Mouse (Mus musculus) lung, postnatal 4 days (tissue): ENCODE results near the gene Skida1.

Experiments used
- DNase-seq, 2 experiments: peaks; one replicate each; pipeline ENCODE4 v3.0.0; 2021

The Skida1 gene

DNA sequence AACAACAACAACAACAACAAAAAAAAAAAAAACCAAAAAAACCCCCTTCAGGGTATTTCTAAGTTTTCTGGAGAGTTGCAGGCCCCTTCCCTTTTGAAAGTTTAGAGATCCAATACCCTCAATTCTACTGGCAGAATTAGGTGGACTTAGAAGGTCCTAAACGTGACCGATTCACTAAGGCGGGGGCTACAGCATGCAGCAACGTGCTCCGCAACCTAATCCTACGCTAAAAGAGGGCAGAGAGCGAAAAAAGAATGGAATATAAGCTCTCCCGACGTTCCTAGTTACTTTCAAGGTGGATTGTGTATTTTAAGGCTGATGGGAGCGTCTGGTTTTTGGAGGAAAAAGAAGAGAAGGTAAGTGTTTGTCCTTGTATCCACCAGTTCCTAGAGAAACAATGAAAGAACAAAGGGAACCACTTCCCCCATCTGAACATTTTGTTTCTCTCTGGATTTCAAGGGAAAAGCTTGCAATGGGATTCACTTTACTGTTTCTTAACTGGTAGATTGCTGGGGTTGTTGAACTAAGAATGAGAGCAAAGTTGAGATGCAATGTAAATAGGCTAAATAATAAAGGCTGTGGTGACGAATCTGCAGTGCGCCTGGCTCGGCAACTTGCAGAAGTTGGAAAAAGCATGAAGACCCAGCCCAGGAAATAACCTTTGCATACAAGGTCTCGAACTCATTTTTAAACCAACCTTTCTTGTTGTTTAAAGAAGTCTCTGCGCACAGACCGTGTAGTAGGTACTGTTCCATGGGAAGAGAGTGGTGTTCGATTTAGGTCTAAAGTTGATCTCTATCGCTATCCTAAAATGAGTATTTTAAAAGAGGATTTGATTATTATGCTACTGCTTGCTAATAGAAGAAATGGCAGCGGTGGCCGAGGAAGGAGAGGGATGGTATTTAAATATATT, 6.4 kb upstream of the Skida1 start, which contains the start of gene Mllt10:
TSS of gene Mllt10 (plus strand) at position 222 of the 913 bp plus-strand sequence.
- peak in 1 of 2 experiments; percentile 33 for DNase-seq

GRCm38 (mm10) chr2:18053951-18054530, 5.2 kb upstream of the Skida1 start:
- peak; percentile 66 to 71 for DNase-seq

- DNase-seq = no peak
Observed at GRCm38 (mm10) chr2:18053243-18053950, 4.5 kb upstream of the Skida1 start.

DNA sequence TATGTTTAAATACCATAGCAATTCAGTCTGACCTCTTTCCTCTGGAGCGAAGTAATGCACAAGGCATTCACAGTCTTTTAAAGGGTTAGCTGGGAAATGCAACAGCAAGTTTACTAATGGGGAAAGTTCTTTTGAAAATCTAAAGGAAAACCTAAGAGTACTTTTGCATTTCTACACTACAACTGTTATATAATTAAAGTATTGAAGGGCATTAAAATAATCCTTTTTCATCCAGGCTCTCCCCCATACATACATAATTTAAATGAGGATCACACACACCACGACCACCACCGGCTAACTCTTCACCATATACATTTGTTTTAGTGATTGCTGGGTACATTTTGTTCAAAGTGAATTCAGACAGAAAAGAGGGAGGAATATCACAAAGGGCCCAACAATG, 3.7 kb upstream of the Skida1 start:
- DNase-seq = no peak

DNA sequence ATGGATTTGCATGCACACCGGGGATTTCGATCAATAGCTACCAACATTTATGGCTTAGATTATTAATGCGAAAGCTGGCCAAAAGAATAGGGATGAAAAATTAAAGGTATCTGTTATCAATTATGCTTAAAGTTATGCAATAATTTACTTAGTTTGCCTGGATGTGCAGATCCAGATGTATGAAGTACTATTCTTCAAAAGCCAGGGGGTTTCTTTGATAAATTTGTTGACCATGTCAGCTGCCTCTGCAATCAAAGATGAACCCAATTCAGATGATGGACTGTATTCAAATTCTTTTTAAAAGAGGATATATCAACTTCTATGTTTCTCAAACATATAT, 3.0 kb upstream of the Skida1 start:
- no peak for DNase-seq

DNA sequence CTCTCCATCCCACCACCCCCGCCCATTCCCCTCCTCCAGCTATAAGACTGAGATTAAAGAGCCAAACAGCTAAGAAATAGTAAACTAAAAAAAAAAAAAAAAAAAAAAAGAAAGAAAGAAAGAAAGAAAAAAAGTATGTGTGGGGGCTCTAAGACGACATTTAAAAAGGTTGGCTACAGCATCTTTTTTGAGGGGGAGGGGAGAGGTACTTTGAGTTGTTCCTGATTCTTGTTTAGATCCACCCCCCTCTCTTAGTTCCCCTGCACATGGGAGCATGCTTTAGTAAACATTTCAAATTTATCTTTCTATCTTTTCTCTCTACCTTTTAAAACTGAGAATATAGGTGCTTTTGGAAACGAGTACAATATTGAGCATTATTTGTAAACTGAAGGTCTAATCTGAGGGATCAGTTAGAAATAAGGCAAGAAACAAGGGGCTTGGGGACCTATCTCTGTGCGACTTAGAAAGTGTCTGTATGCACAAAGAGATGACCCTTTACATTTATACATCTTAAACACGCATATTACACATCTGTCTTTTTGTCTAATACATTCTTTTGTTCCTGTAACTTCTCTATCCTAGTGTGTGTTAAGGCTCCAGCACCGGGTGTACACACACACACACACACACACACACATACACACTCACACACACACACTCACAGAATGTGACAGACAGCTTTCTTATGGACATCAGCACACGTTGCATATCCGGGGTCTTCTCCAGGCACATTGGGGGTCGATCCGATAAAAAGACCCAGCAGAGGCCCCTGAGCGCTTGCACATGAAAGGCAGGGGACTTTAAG, 2.4 kb upstream of the Skida1 start:
- DNase-seq = no peak

DNA sequence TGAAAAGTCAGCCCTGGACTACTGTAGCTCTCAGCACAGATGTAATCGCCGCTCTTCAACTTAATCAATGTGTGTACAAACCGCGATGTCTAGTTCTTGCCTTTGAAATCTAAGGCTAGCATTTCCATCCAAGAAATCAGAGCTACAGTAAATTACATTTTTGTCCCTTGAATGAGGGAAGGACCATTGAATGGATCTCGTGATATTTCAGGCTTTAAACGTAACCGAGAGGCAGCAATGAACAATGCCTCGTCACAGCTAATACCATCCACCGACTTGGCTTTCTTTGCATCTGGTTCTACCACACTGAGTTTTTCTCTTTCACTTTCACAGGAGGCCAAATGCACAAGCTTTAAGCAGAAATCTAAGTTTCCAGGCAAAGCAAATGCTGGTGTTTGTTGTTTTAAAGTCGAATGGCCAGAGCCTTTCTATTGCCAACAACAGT, 1.7 kb upstream of the Skida1 start:
- no peak for DNase-seq

DNA sequence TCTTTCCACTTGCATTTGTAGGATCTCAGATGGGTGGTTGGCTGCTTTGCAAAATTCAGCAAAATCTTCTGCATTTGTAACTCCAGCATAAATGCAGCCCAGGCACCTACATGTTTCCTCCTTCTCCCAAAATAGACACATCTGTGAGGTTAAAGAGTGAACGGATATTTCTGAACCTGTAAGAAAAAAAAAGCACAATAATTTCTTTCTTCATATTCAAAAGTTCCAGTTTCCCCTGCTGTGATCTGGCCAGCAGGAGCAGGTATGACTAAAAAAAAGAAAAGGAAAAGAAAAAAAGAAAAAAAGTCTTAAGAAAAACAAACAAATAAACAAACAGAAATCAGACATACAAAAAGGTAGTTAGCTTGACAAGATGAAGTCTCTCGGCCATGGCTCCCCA, 1.2 kb upstream of the Skida1 start:
- peak in 1 of 2 experiments; percentile 3 for DNase-seq

- DNase-seq = peak in 1 of 2 experiments; percentile 41
Observed at GRCm38 (mm10) chr2:18049279-18049821, 499 bp upstream of the Skida1 start.

DNA sequence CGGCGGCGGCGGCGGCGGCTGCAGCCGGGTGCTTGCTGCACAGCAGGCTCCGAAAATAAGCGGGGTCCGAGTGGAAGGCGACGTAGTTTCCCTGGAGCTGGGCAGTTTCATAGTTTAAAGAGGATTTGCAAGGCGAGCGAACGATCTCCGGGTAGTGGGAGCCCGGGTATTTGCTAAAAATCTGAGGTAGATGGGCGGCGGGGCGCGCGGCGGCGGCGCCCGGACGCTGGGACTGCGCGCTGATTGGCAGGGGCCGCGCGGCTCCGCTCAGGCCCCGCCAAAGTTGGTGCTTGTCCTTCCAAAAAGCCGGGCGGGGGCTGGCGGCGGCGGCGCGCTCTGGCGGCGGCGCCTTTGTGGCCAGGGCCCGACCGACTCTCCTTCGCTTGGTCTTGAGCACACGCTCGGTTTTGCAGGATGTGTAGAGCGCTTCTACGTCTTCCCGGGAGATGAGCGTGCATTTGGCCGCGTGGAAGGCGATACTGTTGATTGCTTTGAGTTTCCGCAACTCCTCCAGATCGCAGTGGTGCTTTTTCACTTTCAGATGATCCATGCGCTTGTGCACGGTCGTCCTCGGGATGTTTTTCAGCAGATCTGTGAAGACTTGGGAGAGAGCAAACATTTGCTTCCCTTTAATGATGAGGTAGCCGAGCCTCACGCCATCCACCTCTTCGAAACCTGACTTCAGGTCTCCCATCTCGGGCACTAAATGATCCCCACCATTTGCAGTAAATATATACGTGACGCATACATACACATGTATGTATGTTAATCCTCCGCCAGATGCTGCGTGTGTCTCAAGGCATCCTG, 1.0 kb downstream of the Skida1 start:
- peak; percentile 82 to 91 for DNase-seq

GRCm38 (mm10) chr2:18046758-18047645, 1.8 kb downstream of the Skida1 start:
- DNase-seq = peak; percentile 77 to 85

DNA sequence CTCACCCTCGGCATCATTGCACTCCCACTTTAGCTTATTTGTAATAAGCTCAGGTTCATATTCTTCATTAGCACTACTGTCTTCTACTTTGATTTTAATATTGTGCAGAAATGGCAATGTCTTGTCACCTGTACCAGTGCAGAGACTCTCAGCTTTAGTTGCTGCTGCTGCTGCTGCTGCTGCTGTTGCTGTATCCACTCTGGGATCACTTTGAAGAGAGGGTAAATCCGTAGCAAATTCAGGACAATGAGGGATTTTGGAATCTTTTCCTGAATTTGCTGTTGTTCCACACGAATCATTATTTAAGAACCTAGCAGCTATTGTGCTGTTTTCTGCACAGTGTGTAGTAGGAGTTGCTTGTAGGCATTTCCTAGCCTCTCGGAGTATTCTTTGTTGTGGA, 2.7 kb downstream of the Skida1 start:
- no peak for DNase-seq

- peak in 1 of 2 experiments; percentile 4 for DNase-seq
Observed at GRCm38 (mm10) chr2:18045781-18046181, 3.1 kb downstream of the Skida1 start.

- DNase-seq = peak in 1 of 2 experiments; percentile 3
Observed at GRCm38 (mm10) chr2:18045143-18045780, 3.6 kb downstream of the Skida1 start.

GRCm38 (mm10) chr2:18041199-18041885, 7.5 kb downstream of the Skida1 start:
- DNase-seq = peak; percentile 46 to 65

GRCm38 (mm10) chr2:18040347-18041160, 8.3 kb downstream of the Skida1 start:
- peak in 1 of 2 experiments; percentile 4 for DNase-seq

DNA sequence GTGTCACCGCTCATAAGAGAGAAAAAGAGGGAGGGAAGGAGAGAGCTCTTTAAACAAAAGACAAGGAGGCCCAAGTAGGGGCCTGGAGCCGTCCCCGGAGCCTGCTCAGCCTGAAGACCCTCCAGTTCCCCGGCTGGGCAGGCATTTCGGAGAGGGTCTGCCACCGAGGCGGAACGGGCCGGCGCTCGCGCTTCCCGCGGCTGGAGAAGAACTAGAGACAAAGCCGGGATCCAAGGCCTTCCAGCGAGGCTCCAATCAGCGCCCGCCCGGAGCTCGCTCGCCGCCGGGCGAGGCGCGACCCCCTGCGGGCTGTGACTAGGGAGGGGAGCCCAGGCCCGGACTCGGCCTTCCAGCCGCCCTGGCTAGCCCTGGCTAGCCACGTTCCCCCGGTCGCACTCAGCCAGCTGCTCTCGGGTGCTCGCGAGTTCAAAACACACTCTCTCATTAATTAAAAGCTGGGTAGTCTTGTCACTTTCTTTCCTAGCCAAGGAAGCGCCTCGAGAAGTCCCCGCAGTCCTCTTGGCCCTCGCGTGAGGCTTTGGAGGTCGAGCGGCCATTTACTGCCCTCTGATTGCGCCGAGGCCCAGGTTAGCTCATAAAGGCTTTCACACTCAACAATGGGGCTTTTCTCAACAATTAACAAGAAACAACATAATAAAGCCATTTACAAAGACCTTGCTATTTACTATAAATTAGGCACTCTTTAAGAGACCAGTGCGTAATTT, 9.1 kb downstream of the Skida1 start:
- DNase-seq = peak; percentile 31 to 35
